Mouse (Mus musculus) small intestine, adult 10 weeks (tissue): ENCODE data around the gene Gm4846. TPM values are rescaled to one million over a fixed set of nuclear protein-coding genes. Genes with fewer than 3 reads are reported as not detected.

Source experiments
- polyA plus RNA-seq: library from polyadenylated mRNA; stranded (reverse); fragments of 350-450 nt; fragmentation: Illumina TruSeq; extraction: RNeasy Lipid Tissue Mini Kit (QIAGEN cat#74804); gene quantifications from one replicate; pipeline ENCODE4 v1.2.3, GENCODE M21; 2014; ENCODE audit warnings: low replicate concordance

The Gm4846 gene
- polyA plus RNA-seq: not detected

DNA sequence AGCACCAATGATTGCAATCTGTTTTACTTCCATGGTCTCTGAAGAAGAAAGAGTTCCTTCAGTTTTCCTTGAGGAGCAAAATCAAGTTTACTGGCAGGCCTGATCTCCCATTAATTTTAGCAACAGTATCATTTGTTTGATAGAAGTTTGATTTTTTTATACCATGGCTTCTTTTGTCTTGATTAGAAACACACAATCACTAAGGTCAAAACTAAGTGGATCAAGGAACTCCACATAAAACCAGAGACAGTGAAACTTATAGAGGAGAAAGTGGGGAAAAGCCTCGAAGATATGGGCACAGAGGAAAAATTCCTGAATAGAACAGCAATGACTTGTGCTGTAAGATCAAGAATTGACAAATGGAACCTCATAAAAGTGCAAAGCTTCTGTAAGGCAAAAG is at the start of gene Gm4846:
Gm4846 (minus strand) TSS at position 101 of the 400 bp plus-strand sequence.

Other genes starting within 250 kb of the Gm4846 start
- 0.26 TPM for gene Ildr2, start 243.4 kb downstream of the Gm4846 start, polyA plus RNA-seq
- 20.5 TPM for gene Tada1, start 118.5 kb downstream of the Gm4846 start, polyA plus RNA-seq
- gene Pogk, start 87.7 kb downstream of the Gm4846 start, polyA plus RNA-seq: 3.6 TPM
- not detected for gene Gm4847, start 150.1 kb upstream of the Gm4846 start, polyA plus RNA-seq
- gene Fmo9, start 184.3 kb upstream of the Gm4846 start, polyA plus RNA-seq: not detected